Mouse (Mus musculus) heart, embryonic 14.5 days (tissue): Measurements from ENCODE around the gene Tor1a. TPM values are rescaled to one million over a fixed set of nuclear protein-coding genes. Genes with fewer than 3 reads are reported as not detected.
A peak's percentile ranks its signal among the peaks of the same experiment; 100 is the strongest.

Source experiments
- ATAC-seq: fragments of 200-750 bp; cut with Nextera tagmentation; 2 replicates; pipeline ENCODE4 v1.8.0; 2017; ENCODE audit warnings: low read depth, moderate TSS enrichment; ENCODE audit not compliant: insufficient number of reproducible peaks, insufficient read depth, low FRiP score
- H3K27ac ChIP-seq, 2 experiments: fragments of 200-500 bp in 1 of 2; fragments of 300-500 bp in 1 of 2; sonication (generic) in 1 of 2; replicated peaks in 1 of 2; 2 replicates each; pipeline ENCODE4 v1.5.1; 2012 to 2014; ENCODE audit warnings: low read depth in 2 of 2, low read length in 2 of 2, control low read depth in 1 of 2, mild to moderate bottlenecking in 1 of 2, mixed read lengths in 1 of 2; ENCODE audit not compliant: control insufficient read depth in 1 of 2, insufficient read depth in 1 of 2
- H3K27me3 ChIP-seq: fragments of 300-500 bp; sonication (generic); 2 replicates; pipeline ENCODE4 v1.6.1; 2014; ENCODE audit warnings: mild to moderate bottlenecking, low read length, control low read depth; ENCODE audit not compliant: control insufficient read depth, insufficient read depth
- H3K36me3 ChIP-seq: fragments of 300-500 bp; sonication (generic); 2 replicates; pipeline ENCODE4 v1.6.1; 2014; ENCODE audit warnings: mild to moderate bottlenecking, control low read depth, low read length, mixed read lengths; ENCODE audit not compliant: control insufficient read depth, insufficient read depth
- H3K4me1 ChIP-seq, 2 experiments: fragments of 200-500 bp in 1 of 2; fragments of 300-500 bp in 1 of 2; sonication (generic) in 1 of 2; 2 replicates each; pipeline ENCODE4 v1.6.1; 2012 to 2014; ENCODE audit warnings: low read length in 2 of 2, control low read depth in 1 of 2, mixed read lengths in 1 of 2; ENCODE audit not compliant: control insufficient read depth in 2 of 2, insufficient read depth in 2 of 2
- H3K4me2 ChIP-seq: fragments of 300-500 bp; sonication (generic); 2 replicates; pipeline ENCODE4 v1.6.1; 2014; ENCODE audit warnings: mild to moderate bottlenecking, low read length
- H3K4me3 ChIP-seq, 2 experiments: fragments of 200-500 bp in 1 of 2; fragments of 300-500 bp in 1 of 2; sonication (generic) in 1 of 2; 2 replicates each; pipeline ENCODE4 v1.5.1; 2012 to 2014; ENCODE audit warnings: low read length in 2 of 2, mild to moderate bottlenecking in 2 of 2, control low read depth in 1 of 2, low read depth in 1 of 2, moderate library complexity in 1 of 2; ENCODE audit not compliant: control insufficient read depth in 1 of 2, insufficient read depth in 1 of 2
- H3K9ac ChIP-seq: fragments of 300-500 bp; sonication (generic); 2 replicates; pipeline ENCODE4 v1.6.1; 2014; ENCODE audit warnings: mild to moderate bottlenecking, low read length
- H3K9me3 ChIP-seq: fragments of 300-500 bp; sonication (generic); 2 replicates; pipeline ENCODE4 v1.6.1; 2016; ENCODE audit warnings: low read length, control low read depth; ENCODE audit not compliant: control insufficient read depth
- WGBS: fragments of 180-500 bp; shearing (Covaris S2); extraction: QIAGEN DNeasy Blood & Tissue Kit; methylation state at CpG from one replicate; pipeline ENCODE4 v1.1.7; 2014; 5-methylcytosine and 5-hydroxymethylcytosine counted together
- polyA plus RNA-seq: library from polyadenylated mRNA; unstranded; fragments of >200 nt; fragmentation: Nextera tagmentation; extraction: Ambion mirVana; gene quantifications from 2 replicates; pipeline ENCODE4 v1.2.1, GENCODE M21; 2014

Tor1a gene
- polyA plus RNA-seq, 1 experiment from 2014 or later = 48.8 TPM

- WGBS = 83% methylated on average over 5 of the region's 5 CpGs
- ATAC-seq = no peak
These were observed 52.4 kb downstream of the Tor1a start for GRCm38 (mm10) chr2:30915376-30915775.

DNA sequence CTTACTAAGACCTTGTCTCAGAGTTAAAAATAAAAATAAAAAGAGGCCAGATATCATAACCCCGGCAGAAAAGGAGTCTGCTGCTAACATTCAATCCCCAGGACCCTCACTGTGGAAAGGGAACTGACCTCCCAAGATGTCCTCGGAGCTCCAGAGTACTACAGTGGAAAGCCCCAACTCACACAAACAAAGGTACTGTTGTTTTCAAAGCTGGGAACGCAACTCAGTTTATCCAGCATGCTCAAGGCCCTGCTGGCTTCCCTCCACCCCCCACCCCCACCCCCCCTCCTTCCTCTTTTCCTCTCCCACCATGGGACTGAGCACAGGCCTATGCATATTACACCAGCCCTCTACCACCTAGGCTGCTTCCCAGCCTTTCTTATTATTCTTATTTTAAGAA is 52.9 kb downstream of the Tor1a start:
- H3K9me3 ChIP-seq = no peaks in the 10 kb centered on the region
- 55% methylated on average over 3 of the region's 3 CpGs for WGBS
- ATAC-seq = no peak

More at GRCm38 (mm10) chr2:30915376-30915775, 52.4 kb downstream of the Tor1a start:
- H3K4me3 ChIP-seq = no peak overlapping the region
- H3K9ac ChIP-seq = no peak overlapping the region
- H3K9me3 ChIP-seq = no peaks in the 10 kb centered on the region
- H3K4me1 ChIP-seq = peaks cover 30 to 41% of the 10 kb centered on the region in 2 experiments
- H3K27ac ChIP-seq = no peak overlapping the region
- H3K36me3 ChIP-seq = no peaks in the 10 kb centered on the region
- H3K4me2 ChIP-seq = no peak overlapping the region
- H3K27me3 ChIP-seq = no peaks in the 10 kb centered on the region

GRCm38 (mm10) chr2:30913022-30913421 is 54.7 kb downstream of the Tor1a start:
- ATAC-seq = no peak
- Histone ChIP-seq H3K4me3 (no peak overlapping the region), H3K27ac (no peak overlapping the region), H3K9ac (no peak overlapping the region), H3K36me3 (no peaks in the 10 kb centered on the region), H3K4me2 (no peak overlapping the region), H3K9me3 (no peaks in the 10 kb centered on the region), H3K27me3 (no peaks in the 10 kb centered on the region), H3K4me1 (peaks cover 13 to 18% of the 10 kb centered on the region in 2 experiments)
- WGBS = 83% methylated on average over 8 of the region's 8 CpGs

More for the DNA sequence above, 52.9 kb downstream of the Tor1a start:
- Histone ChIP-seq H3K4me1 (peaks cover 27 to 36% of the 10 kb centered on the region in 2 experiments), H3K27me3 (no peaks in the 10 kb centered on the region), H3K4me2 (no peak overlapping the region), H3K4me3 (no peak overlapping the region), H3K36me3 (no peaks in the 10 kb centered on the region), H3K9ac (no peak overlapping the region), H3K27ac (no peak overlapping the region)

DNA sequence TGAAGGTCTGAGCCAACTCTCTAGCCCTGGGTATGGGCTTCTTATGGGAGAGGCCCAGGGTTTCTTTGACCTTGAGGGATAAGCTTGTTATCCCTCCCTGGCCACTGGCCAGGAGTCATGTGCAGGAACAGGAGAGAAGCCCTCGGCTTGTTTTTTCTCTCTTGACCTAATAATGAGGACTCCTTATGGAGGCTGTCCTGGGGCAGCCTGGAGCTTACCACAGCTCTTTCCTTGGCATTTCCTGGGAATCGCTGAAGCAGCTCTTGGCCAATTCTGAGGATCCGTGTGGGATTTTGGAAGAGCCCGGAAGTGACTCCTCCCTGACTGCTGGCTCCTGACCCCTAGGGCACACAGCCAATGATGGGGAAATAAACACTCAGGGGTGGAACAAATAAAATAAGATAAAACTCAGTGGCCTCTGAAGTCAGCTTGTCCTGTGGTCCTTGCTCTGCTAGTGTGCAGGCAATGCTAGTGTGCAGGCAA is 55.4 kb downstream of the Tor1a start:
- Histone ChIP-seq H3K4me2 (no peak overlapping the region), H3K36me3 (no peaks in the 10 kb centered on the region), H3K27ac (peak overlapping the region; percentile 35 to 43; a peak in 3 of 4 replicates), H3K9ac (no peak overlapping the region), H3K4me3 (no peak overlapping the region), H3K9me3 (no peaks in the 10 kb centered on the region), H3K4me1 (peaks cover 11 to 15% of the 10 kb centered on the region in 2 experiments), H3K27me3 (no peaks in the 10 kb centered on the region)
- peak; percentile 25; the same call in 1 of the 2 replicates for ATAC-seq
- WGBS = 24% methylated on average over 4 of the region's 4 CpGs

Other genes with a start within 250 kb of the Tor1a start
- 1.8 and 2.1 TPM in 2 replicates for gene 1700001O22Rik, start 164.3 kb downstream of the Tor1a start, polyA plus RNA-seq
- 84.2 and 84.9 TPM in 2 replicates for gene Ntmt1, start 160.1 kb downstream of the Tor1a start, polyA plus RNA-seq
- 16.7 and 17.8 TPM in 2 replicates for gene Asb6, start 137.6 kb downstream of the Tor1a start, polyA plus RNA-seq
- 33.2 and 47.0 TPM in 2 replicates for gene Prrx2, start 133.0 kb downstream of the Tor1a start, polyA plus RNA-seq
- 3.2 and 3.9 TPM in 2 replicates for gene Ptges, start 38.1 kb downstream of the Tor1a start, polyA plus RNA-seq
- gene Tor1b, start 15.0 kb downstream of the Tor1a start, polyA plus RNA-seq = 22.4 and 26.1 TPM in 2 replicates
- 30.8 and 32.9 TPM in 2 replicates for gene BC005624, start 14.3 kb upstream of the Tor1a start, polyA plus RNA-seq
- 34.4 and 35.6 TPM in 2 replicates for gene Usp20, start 14.3 kb upstream of the Tor1a start, polyA plus RNA-seq
- gene Fnbp1, start 174.1 kb upstream of the Tor1a start, polyA plus RNA-seq = 17.6 and 19.4 TPM in 2 replicates
- 26.6 and 27.3 TPM in 2 replicates for gene Gpr107, start 184.4 kb upstream of the Tor1a start, polyA plus RNA-seq